Mouse (Mus musculus): ENCODE measurements around the gene Qsox1.

Qsox1 gene

GRCm38 (mm10) chr1:155801014-155801991, 11.4 kb downstream of the Qsox1 start:
- DNase-seq (ENCODE audit: low spot score): no peak

- DNase-seq (ENCODE audit: low spot score): no peak
Observed at GRCm38 (mm10) chr1:155798000-155798399, 14.7 kb downstream of the Qsox1 start.

DNA sequence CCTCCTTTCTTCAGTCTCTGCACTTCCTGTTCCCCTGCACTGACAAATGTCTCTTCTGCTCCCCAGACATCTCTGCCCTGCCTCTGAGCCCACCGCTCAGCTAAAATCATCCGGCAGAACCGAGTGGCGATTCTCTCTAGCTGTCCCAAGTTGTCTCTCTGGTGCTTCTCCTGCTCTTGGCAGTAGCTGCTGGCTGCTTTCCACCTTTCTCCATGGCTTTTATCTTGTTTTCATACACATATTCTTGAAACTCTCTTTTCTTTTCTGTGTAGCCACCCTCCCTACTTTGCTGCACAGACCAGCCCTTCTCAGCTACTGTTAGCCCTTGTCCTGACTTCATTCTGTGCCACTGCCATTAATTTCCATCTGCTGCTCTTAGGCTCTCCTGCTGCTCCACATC, 15.3 kb downstream of the Qsox1 start:
- DNase-seq (ENCODE audit: low spot score): no peak

DNA sequence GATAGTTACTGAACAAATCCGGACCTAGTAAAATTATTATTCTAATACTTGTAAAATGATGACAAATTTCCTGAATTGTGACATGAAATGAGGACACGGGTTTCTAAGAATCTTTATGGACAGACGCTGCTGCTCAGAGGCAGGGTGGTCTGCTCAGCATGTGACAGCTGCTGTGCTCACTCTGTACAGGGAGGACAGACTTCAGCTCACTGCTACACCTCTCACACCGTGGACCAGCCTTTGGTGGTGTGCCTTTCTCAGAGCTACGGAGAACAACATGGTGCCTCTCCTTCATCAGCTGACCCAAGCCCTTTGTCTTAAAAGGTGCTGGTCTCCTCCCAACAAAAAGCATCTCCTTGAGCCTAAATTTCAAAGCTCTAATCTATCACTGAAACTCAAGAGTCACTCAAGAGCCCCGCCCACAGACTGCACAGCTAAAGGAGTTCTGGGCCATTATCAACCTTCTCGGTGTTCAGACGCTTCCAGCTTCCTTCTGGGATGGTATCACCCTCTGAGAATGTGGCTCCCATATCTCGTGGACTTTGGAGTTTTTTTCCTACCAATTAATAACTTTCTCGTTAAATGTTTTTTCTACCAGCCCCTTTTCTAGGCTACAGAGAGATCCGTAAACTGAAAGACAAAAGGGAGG, 15.8 kb downstream of the Qsox1 start:
- no peak for DNase-seq (ENCODE audit: low spot score)

DNA sequence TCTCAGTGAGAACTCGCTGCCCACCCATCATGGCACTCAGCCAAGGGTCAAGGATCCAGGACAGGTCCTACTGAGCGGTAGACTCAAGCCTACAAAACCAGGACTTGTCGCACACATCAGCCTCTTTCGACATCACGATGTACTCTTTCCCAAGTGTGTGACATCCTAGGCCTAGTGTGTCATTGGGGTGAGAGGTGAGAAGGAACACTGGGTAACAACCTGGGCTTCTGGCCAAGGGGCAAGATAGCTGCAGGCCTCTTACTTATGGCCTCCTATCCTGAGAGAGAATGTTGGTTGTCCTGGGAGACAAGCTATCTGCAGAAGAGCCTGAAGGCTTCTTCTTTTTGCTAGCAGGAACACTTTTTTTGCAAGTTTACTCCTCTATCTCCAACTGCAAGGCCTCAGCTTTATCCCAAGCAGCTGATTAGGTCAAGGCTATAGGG, 16.9 kb downstream of the Qsox1 start:
- DNase-seq (ENCODE audit: low spot score): no peak

DNA sequence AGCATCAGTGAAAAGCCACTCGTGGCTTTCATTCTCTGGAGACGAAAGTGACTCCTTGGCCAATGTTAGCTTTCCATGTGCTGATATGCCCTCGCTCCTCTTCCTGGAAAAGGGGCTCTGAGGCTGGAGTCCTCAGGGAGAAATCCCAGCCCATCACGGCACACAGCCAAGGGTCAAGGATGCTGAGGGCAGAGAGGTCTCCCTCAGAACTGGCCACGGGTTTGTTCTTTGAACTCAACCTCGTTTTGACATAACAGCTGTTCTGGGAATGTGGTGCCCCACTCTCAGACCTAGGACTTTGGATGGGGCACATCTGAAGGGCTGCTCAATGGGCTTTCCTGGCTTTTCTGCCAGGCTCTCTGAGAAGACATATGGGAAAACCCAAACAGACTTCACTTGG, 17.8 kb downstream of the Qsox1 start:
- DNase-seq (ENCODE audit: low spot score): no peak

- no peak for DNase-seq (ENCODE audit: low spot score)
Observed at GRCm38 (mm10) chr1:155791919-155792318, 20.8 kb downstream of the Qsox1 start.

- no peak for DNase-seq (ENCODE audit: low spot score)
Observed at GRCm38 (mm10) chr1:155790111-155790974, 22.3 kb downstream of the Qsox1 start.

DNA sequence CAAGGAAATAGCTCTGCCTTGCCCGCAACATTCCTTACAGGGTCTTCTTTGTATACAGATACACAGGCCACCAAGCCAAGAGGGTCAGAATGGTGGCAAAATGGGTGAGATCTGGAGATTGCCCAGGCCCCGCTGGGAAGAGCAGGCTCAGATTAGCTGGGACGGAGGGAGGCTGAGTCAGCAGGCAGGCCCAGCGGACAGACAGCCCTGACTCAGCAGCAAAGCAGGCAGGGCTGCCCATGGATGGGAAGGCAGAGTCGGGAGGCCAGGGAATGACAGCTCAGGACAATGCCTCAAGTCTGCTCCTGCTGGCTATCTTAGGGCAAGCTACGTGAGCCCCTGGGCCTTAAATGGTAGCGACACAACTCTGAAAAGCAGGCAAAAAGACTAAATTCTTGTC, 26.8 kb downstream of the Qsox1 start:
- DNase-seq (ENCODE audit: low spot score): peak; percentile 16

GRCm38 (mm10) chr1:155784343-155785205, 28.1 kb downstream of the Qsox1 start:
- peak; percentile 76 for DNase-seq (ENCODE audit: low spot score)

DNA sequence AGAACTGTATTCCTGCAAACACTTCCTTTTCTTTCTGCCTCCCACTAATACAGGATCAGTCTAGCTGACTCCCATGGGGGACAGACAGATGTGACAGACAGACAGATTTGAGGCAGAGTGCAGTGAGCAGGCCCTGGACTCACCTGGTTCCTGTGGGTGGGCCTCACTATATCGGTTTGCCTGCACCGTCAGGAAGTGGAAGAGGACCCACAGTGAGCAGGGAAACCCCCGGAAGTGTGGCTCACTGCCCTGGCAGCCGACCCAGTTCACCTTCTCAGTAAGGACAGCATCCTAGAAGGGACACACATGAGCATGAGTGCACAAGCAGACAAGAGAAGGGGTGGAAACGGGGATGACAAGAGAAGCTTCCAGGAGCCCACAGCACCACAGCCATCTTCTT, 30.3 kb downstream of the Qsox1 start:
- no peak for DNase-seq (ENCODE audit: low spot score)

- no peak for DNase-seq (ENCODE audit: low spot score)
Observed at GRCm38 (mm10) chr1:155777641-155778625, 34.8 kb downstream of the Qsox1 start.

DNA sequence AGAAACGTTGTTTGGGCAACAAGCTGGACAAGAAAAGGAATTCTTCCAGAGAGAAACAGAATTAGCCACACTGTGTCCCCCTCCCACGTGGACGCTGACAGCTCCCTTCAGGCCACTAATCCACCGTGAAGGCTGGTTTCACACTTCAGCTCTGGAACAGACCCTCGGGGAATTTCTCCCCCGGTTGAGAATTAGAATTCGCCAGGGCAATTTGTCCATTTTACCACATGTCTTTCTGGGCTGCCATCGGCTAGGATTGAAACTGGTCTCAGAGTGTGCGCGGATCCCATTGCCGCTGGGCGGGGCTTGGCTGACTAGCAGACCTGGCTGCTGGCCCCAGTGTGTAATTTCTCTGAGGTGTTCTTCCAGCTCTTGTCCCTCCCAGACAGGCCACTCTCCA, 53.5 kb downstream of the Qsox1 start:
- DNase-seq (ENCODE audit: low spot score): peak; percentile 73

DNA sequence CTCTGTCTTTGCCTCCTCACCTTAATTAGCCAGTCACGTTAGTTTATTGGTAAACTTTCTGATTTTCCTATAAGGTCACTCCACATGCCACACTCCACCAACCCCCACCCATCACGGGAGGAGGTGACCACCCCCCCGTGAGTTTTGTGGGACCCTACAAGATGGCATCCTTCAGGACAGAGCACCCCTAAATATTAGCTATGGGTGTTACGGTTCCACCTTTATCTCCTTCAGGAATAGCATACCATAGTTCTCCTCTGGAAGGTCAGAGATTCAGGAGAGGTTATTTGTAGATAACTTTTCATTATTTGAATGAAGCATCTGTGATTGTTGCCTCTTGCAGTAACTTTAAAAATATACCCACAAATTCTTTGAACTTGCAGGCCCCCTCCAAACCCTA, 54.0 kb downstream of the Qsox1 start:
- DNase-seq (ENCODE audit: low spot score): no peak

GRCm38 (mm10) chr1:155757621-155758020, 55.1 kb downstream of the Qsox1 start:
- no peak for DNase-seq (ENCODE audit: low spot score)

DNA sequence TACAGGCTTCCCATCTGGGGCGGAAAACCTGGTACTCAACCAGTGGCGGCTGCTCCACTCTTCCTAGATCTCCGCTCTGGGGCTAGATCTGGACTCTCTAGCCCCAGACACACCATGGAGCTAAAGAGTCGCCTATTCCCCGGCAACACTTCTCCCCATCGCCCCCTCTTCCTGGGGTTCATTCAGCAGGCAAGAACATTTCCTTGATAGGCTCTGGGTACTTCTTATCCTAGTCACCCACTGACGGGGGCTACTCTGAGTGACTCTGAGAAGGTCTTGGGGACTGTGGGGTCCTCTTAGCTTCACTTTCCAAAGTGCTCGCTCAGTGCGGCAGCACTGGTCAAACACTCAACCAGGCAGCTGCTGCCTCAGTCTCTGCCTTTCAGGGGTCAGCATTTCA, 59.3 kb downstream of the Qsox1 start:
- DNase-seq (ENCODE audit: low spot score): no peak

GRCm38 (mm10) chr1:155751484-155752255, 61.0 kb downstream of the Qsox1 start, which contains the start of gene Lhx4:
Lhx4 (minus strand) TSS chr1:155751684.
- no peak for DNase-seq (ENCODE audit: low spot score)

DNA sequence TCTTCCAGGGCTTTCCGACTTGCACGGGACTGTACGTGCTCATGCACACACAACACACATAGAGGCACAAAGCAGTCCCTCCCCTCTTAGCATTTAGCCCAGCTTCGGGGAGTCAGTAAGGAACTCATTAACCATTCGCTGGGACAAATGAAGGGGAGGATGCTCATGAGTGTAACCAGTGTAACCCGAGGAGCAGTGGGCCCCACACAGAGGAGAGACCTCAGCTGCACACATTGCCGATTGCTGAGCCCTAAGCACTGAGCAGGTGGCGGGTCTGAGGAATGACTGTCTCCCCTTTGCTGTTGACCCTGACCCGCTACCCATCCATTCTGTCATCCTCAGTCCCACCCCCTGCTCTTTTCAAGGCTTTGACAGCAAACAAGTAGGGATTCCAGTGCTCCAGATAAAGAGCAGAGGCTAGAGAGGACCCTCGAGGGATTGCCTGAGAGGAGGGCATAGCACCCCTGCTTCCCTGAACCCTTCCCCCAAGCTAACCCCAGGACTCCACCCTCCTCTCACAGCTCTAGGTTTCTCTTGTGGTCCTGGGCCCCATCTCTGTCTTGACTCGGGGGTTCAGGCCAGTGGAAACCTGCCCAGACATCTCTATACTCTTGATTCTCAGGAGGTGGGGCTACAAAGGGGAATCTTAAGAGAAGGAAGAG, 62.0 kb downstream of the Qsox1 start:
- DNase-seq (ENCODE audit: low spot score): peak; percentile 78

DNA sequence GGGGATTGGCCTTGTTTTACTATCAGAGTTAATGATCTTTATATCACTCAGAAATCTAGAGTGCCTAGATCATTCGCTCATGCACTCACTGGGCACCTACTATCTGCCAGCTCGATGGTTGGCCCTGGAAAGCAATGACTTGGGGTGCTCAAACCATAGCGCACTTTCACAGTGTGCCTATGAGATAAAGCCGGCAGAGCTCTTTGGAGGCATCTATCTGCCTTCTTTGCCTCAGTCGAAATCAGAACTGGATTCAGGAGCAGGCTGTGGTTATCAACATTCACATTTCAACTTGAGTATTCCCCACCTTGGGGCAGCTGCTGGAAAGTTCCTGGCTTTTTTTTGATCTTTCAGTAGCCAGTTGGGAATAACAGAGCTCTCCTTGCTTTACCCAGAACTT, 64.8 kb downstream of the Qsox1 start:
- DNase-seq (ENCODE audit: low spot score): no peak

Data from embryo, embryonic 10 days (tissue).